Mouse (Mus musculus) CH12.LX (cell line): ENCODE results near the gene Cyb5b. TPM values are rescaled to one million over a fixed set of nuclear protein-coding genes. Genes with fewer than 3 reads are reported as not detected.

Experiments
- DNase-seq: peaks from one replicate; pipeline ENCODE4 v3.0.0-alpha.2; 2013; ENCODE audit errors: extremely low read depth
- H3K27ac ChIP-seq: 2 replicates; pipeline ENCODE4 v1.5.1; 2012; ENCODE audit warnings: low read depth, mild to moderate bottlenecking, control low read depth, moderate library complexity; ENCODE audit not compliant: insufficient read depth
- H3K27me3 ChIP-seq: replicated peaks from 2 replicates; pipeline ENCODE3; 2012; ENCODE audit warnings: inconsistent platforms
- H3K36me3 ChIP-seq, 2 experiments: replicated peaks in 1 of 2; 2 replicates each; pipeline versions ENCODE3 to v1.6.1; 2012; ENCODE audit warnings: inconsistent platforms in 1 of 2, low read length in 1 of 2, mild to moderate bottlenecking in 1 of 2, mixed read lengths in 1 of 2, moderate library complexity in 1 of 2; ENCODE audit not compliant: control insufficient read depth in 1 of 2, insufficient read depth in 1 of 2
- H3K4me1 ChIP-seq, 2 experiments: 2 replicates each; pipeline ENCODE4 v1.6.1; 2012; ENCODE audit warnings: inconsistent platforms in 1 of 2, moderate library complexity in 1 of 2; ENCODE audit not compliant: insufficient read depth in 2 of 2, control insufficient read depth in 1 of 2
- H3K4me2 ChIP-seq: 2 replicates; pipeline ENCODE4 v1.6.1; 2012; ENCODE audit warnings: low read depth, mild to moderate bottlenecking, control low read depth; ENCODE audit not compliant: poor library complexity, insufficient read depth, severe bottlenecking
- H3K4me3 ChIP-seq, 3 experiments: fragments of 150-350 bp in 1 of 3; sonication (generic) in 1 of 3; replicated peaks in 1 of 3; 2 replicates each; pipeline versions ENCODE3 to v1.5.1; 2011 to 2012; ENCODE audit warnings: low read depth in 2 of 3, low read length in 2 of 3, mild to moderate bottlenecking in 2 of 3, moderate library complexity in 2 of 3, control low read depth in 1 of 3, improper control_type of control experiment in 1 of 3, inconsistent platforms in 1 of 3, mixed read lengths in 1 of 3; ENCODE audit not compliant: poor library complexity in 1 of 3
- H3K79me2 ChIP-seq: replicated peaks from 2 replicates; pipeline ENCODE4 v1.6.1; 2012; ENCODE audit warnings: mild to moderate bottlenecking, moderate library complexity; ENCODE audit not compliant: control insufficient read depth, poor library complexity, insufficient read depth, severe bottlenecking; ENCODE audit errors: extremely low read depth
- H3K9ac ChIP-seq: 2 replicates; pipeline ENCODE4 v1.6.1; 2012; ENCODE audit warnings: low read depth, mild to moderate bottlenecking, control low read depth, moderate library complexity; ENCODE audit not compliant: insufficient read depth
- H3K9me3 ChIP-seq: replicated peaks from 2 replicates; pipeline ENCODE3; 2012; ENCODE audit warnings: low read length, inconsistent platforms, mixed read lengths
- CHD1 ChIP-seq: IDR thresholded peaks from 2 replicates; pipeline ENCODE4 v1.6.1; 2012; ENCODE audit warnings: low read depth, low read length, improper control_type of control experiment, inconsistent platforms
- CHD2 ChIP-seq: IDR thresholded peaks from 2 replicates; pipeline ENCODE4 v1.6.1; 2011; ENCODE audit warnings: low read length, improper control_type of control experiment
- CTCF ChIP-seq, 2 experiments: IDR thresholded peaks in 1 of 2; conservative IDR thresholded peaks in 1 of 2; 2 replicates each; pipeline ENCODE4 v1.5.1; 2011 to 2012; ENCODE audit warnings: low read depth in 2 of 2, low read length in 2 of 2, improper control_type of control experiment in 1 of 2, inconsistent platforms in 1 of 2, mild to moderate bottlenecking in 1 of 2, moderate library complexity in 1 of 2
- ELF1 ChIP-seq: IDR thresholded peaks from 2 replicates; pipeline ENCODE4 v1.6.1; 2014; ENCODE audit warnings: low read depth, mild to moderate bottlenecking, inconsistent platforms, low read length, improper control_type of control experiment
- GABPA ChIP-seq: IDR thresholded peaks from 2 replicates; pipeline ENCODE4 v1.6.1; 2012; ENCODE audit warnings: low read depth, low read length, improper control_type of control experiment, inconsistent platforms; ENCODE audit not compliant: insufficient replicate concordance
- IRF4 ChIP-seq: IDR thresholded peaks from 2 replicates; pipeline ENCODE4 v1.6.1; 2014; ENCODE audit warnings: low read depth, mild to moderate bottlenecking, inconsistent platforms, low read length, improper control_type of control experiment
- JUN ChIP-seq: IDR thresholded peaks from 2 replicates; pipeline ENCODE4 v1.6.1; 2011; ENCODE audit warnings: low read depth, mild to moderate bottlenecking, low read length, improper control_type of control experiment, moderate library complexity; ENCODE audit not compliant: insufficient read depth
- MAX ChIP-seq: IDR thresholded peaks from 2 replicates; pipeline ENCODE4 v1.6.1; 2011; ENCODE audit warnings: low read length, improper control_type of control experiment
- MAZ ChIP-seq: IDR thresholded peaks from 2 replicates; pipeline ENCODE4 v1.6.1; 2012; ENCODE audit warnings: low read depth, mild to moderate bottlenecking, inconsistent platforms, low read length, improper control_type of control experiment, moderate library complexity
- MXI1 ChIP-seq: IDR thresholded peaks from 2 replicates; pipeline ENCODE4 v1.6.1; 2011; ENCODE audit warnings: mild to moderate bottlenecking, low read depth, low read length, improper control_type of control experiment
- MYC ChIP-seq: IDR thresholded peaks from 2 replicates; pipeline ENCODE4 v1.6.1; 2011; ENCODE audit warnings: low read depth, mild to moderate bottlenecking, improper control_type of control experiment, low read length
- NELFE ChIP-seq: IDR thresholded peaks from 2 replicates; pipeline ENCODE4 v1.6.1; 2011; ENCODE audit warnings: low read depth, low read length, improper control_type of control experiment
- NRF1 ChIP-seq: IDR thresholded peaks from 2 replicates; pipeline ENCODE4 v1.6.1; 2014; ENCODE audit warnings: low read depth, mild to moderate bottlenecking, inconsistent platforms, low read length, improper control_type of control experiment, moderate library complexity
- PAX5 ChIP-seq: IDR thresholded peaks from 2 replicates; pipeline ENCODE4 v1.6.1; 2012; ENCODE audit warnings: low read length, inconsistent platforms, mixed read lengths
- SIN3A ChIP-seq: IDR thresholded peaks from 2 replicates; pipeline ENCODE4 v1.6.1; 2012; ENCODE audit warnings: low read length, improper control_type of control experiment, inconsistent platforms
- USF1 ChIP-seq: IDR thresholded peaks from 2 replicates; pipeline ENCODE4 v1.6.1; 2014; ENCODE audit warnings: low read depth, mild to moderate bottlenecking, inconsistent platforms, low read length, improper control_type of control experiment
- USF2 ChIP-seq: conservative IDR thresholded peaks from 2 replicates; pipeline ENCODE4 v1.6.1; 2011; ENCODE audit warnings: low read depth, low read length, improper control_type of control experiment
- ZKSCAN1 ChIP-seq: IDR thresholded peaks from 2 replicates; pipeline ENCODE4 v1.6.1; 2012; ENCODE audit warnings: low read depth, inconsistent platforms, low read length, improper control_type of control experiment, borderline replicate concordance
- ZMIZ1 ChIP-seq: IDR thresholded peaks from 2 replicates; pipeline ENCODE4 v1.6.1; 2012; ENCODE audit warnings: low read depth, mild to moderate bottlenecking, inconsistent platforms, low read length, improper control_type of control experiment
- dilution Hi-C: fragments of 300-500 bp; cut with MboI; formaldehyde crosslinking; loops from 2 replicates; pipeline ENCODE4 v1.14.3; 2020; ENCODE audit warnings: low sequenced_read_pairs; ENCODE audit not compliant: extremely low pct_unique_long_range_greater_than_20kb, extremely low pct_ligation_motif_present
- in situ Hi-C: fragments of 300-500 bp; cut with MboI; formaldehyde crosslinking; loops from 3 replicates; pipeline ENCODE4 v1.14.3; 2019; ENCODE audit warnings: low sequenced_read_pairs, low pct_ligation_motif_present, low pct_unique_long_range_greater_than_20kb, mixed read lengths
- polyA plus RNA-seq: library from polyadenylated mRNA; unstranded; fragments of >175 nt; gene quantifications from 2 replicates; pipeline ENCODE4 v1.2.1, GENCODE M21; 2012; ENCODE audit warnings: low read depth; ENCODE audit not compliant: insufficient read length
- total RNA-seq, 2 experiments: library from RNA; depleted of rRNA; stranded (reverse); fragments of 300-350 nt in 1 of 2; fragments of >200 nt in 1 of 2; gene quantifications; 2 replicates each; pipeline ENCODE4 v1.2.3; 2012 to 2014

Gene Cyb5b
- total and polyA plus RNA-seq, 3 experiments: 74.0 to 156 (median 108) TPM

DNA sequence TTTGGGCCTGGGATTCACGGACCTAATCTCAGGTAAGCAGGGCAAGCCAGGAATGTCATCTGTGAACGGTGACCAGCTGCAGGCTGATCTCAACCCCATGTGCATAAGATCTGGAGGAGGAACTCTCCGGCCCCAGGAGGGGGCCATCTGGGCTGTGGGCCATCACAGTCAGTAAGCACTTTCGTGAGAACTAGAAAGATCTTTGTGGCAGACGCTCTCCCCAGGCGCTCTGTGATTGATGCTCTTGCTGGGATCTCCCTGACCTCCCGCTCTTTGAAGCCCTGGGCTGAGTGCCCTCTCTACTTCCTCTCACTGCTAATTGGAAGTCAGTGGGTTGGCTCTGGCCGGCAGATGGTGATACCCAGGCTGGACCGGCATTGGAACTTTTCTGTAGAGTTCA is 75.7 kb downstream of the Cyb5b start:
- H3K36me3 ChIP-seq: no peaks in the 10 kb centered on the region
- in situ Hi-C loops (no loop called here), dilution Hi-C loops (no loop called here)

DNA sequence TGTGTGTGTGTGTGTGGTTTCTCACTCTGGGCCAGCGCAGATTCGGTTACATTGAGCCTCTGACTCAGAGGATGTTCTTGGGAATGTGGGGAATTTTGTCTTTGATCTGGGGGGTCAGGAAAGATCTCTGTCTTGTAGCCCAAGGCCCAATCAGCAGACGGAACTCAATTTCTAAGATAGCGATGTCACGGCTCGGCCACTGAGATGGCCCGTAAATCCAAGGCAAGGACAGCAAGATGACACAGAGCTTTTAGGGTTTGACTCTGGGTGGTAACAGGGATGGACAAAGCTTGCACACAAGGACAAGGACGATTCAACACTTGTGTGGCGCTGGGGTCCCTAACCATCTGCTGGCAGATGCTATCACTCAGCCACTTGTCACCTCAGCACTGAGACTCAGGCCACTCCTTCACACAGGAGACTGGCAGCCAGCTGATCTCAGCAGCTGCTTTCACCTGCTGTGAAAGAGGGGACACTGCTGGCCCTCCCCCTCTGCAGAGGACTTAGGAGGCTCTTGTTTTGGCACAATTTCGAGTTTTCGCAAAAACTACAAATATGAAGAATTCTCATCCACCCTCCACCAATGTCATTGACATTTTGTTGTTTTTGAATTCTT is 76.7 kb downstream of the Cyb5b start:
- no peak overlapping the region for H3K27ac ChIP-seq
- no peaks in the 10 kb centered on the region for H3K27me3 ChIP-seq
- no peaks in the 10 kb centered on the region for H3K79me2 ChIP-seq
- H3K4me3 ChIP-seq: no peak overlapping the region
- no peak for DNase-seq
- H3K4me2 ChIP-seq: no peak overlapping the region
- H3K4me1 ChIP-seq: peaks cover 3% of the 10 kb centered on the region in 2 experiments; a peak in 2 of 4 replicates
- in situ Hi-C loops: no loop called here
- H3K9me3 ChIP-seq: no peaks in the 10 kb centered on the region
- dilution Hi-C loops: no loop called here
- H3K9ac ChIP-seq: no peak overlapping the region
- TF ChIP-seq MAX (no peak), ELF1 (no peak), MXI1 (no peak), NRF1 (no peak), CHD2 (no peak), NELFE (no peak), JUN (no peak)
- H3K36me3 ChIP-seq: no peaks in the 10 kb centered on the region

More for the DNA sequence above, 75.7 kb downstream of the Cyb5b start:
- DNase-seq: no peak
- TF ChIP-seq CTCF (conservative IDR thresholded peaks at IDR 0.05 in 1 of 2, IDR thresholded peaks at IDR 0.05 in 1 of 2; ENCODE audit: low read depth in 2 of 2, low read length in 2 of 2) (no peak), MAX (no peak), MAZ (no peak), USF2 (no peak), MYC (no peak), USF1 (no peak), IRF4 (no peak), SIN3A (no peak), CHD1 (no peak), PAX5 (no peak), ZMIZ1 (no peak), GABPA (no peak), ZKSCAN1 (no peak)
- Histone ChIP-seq H3K4me3 (no peak overlapping the region), H3K27me3 (no peaks in the 10 kb centered on the region), H3K4me1 (peaks cover 3% of the 10 kb centered on the region in 2 experiments; a peak in 2 of 4 replicates), H3K9me3 (no peaks in the 10 kb centered on the region), H3K9ac (no peak overlapping the region), H3K4me2 (no peak overlapping the region), H3K27ac (no peak overlapping the region), H3K79me2 (no peaks in the 10 kb centered on the region)
